Mouse (Mus musculus): ENCODE measurements around the gene Efcab2.

The Efcab2 gene

GRCm38 (mm10) chr1:178485138-178485867 is 79.4 kb downstream of the Efcab2 start:
- no peak for DNase-seq (ENCODE audit: low read depth)

DNA sequence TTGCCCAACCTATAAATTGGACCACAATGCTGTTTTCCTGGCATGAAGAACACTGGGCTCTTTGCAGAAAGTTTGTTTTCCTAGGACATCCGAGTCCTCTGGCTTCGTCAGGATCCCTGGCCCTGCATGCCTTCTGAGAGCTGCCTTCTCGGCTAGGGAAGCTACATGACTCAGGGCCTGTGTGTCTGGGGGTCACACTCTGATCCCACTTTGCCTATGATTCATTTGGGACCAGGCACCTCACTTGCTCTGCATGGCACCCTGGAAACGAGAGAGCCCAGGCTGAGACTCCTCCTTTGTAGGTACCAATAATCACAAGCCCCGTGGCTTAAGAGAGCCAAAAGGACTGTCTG is 80.0 kb downstream of the Efcab2 start:
- no peak for DNase-seq (ENCODE audit: low read depth)

GRCm38 (mm10) chr1:178486828-178487227 is 80.9 kb downstream of the Efcab2 start:
- no peak for DNase-seq (ENCODE audit: low read depth)

DNA sequence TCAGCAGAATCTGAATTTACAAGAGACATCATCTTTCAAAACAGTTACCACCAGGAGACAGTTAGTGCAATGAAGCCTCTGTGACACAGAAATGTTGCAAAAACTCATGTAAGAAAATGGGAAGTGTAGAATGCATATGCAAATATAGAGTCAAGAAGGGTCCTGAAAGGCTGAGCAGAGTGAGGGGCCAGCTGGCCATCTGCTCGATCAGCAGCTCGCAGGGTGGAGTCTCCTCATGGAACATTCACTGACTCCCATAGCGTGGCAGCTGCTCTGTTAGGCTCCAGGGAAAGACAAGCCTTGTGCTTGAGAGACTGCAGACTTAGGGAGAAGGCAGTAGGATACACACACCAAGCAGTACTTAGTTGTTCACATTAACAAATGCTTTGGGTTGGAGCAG is 83.2 kb downstream of the Efcab2 start:
- DNase-seq (ENCODE audit: low read depth): no peak

DNA sequence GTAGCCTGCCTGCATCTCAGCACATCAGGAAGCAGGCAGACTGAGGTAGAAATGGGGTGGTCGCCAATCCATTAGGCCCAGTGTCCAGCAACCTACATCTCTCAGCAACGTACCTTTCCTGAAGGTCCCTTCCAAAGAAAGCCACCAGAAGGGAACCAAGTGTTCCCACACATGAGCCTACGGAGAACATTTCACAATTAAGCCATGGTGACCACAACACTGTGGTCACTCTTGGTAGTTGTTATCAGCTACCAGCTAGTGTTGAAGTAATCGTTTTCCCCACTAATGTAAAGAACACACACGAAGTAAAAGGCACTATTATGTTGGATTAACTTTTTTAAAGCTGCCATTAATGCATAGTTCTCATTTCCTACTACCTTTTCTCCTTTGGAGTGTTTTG is 85.8 kb downstream of the Efcab2 start:
- no peak for DNase-seq (ENCODE audit: low read depth)

DNA sequence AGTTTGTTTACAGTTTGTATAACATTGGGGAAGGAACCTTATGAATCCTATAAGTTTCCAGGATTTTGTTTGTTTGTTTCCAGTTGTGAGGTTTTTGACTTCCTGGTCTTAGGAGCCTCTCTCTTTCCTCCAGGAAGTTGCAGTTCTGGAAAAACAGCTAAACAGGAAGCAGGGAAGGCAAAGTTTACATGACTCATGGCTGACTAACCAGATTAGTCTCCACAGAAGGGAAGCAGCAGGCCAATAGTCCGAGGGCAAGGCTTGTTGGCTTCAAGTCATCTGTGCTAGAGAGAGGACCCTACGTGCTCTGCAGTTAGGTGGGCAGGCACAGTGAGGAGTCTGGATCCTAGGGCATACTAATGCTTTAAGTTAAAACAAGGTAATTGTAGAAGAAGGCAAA is 86.6 kb downstream of the Efcab2 start:
- no peak for DNase-seq (ENCODE audit: low read depth)

DNA sequence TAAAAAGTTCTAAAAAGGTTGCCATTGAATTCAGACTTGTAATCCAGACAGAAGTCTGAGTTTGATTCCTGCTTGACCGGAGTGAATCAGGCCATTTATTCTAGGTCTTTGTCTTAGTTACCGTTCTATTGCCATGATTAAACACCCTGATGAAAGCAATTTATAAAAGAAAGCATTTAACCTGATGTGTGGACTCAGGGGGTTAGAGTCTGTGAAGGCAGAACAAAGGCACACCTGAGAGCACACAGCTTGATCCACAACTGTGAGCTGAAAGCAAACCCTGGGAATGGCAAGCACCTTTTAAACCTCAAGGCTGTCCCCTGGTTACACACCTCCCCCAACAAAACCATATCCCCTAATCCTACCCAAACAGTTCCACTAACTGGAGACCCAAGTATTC is 90.3 kb downstream of the Efcab2 start:
- DNase-seq (ENCODE audit: low read depth): no peak

- DNase-seq (ENCODE audit: low read depth): no peak
These were observed 91.0 kb downstream of the Efcab2 start for GRCm38 (mm10) chr1:178496841-178497240.

DNA sequence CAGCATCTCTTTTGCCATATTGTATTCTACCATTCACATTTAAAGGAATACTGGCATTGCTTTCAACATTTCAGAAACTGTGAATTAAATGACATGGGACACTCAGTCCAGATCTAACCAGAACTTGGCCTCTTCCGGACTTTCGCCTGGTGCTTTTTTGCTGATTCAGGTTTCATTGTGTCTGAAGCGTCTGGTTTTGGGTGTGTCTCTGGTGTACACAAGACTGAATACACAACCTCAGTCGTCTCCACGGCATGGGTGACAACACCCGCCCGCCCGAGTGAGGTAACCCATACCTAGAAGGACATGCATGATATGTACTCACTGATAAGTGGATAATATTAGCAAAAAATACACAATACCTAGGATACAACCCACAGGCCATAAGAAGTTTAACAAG is 101.1 kb downstream of the Efcab2 start:
- DNase-seq (ENCODE audit: low read depth): no peak

- DNase-seq (ENCODE audit: low read depth): no peak
These were observed 106.6 kb downstream of the Efcab2 start for GRCm38 (mm10) chr1:178512323-178513031.

- DNase-seq (ENCODE audit: low read depth): no peak
These were observed 108.1 kb downstream of the Efcab2 start for GRCm38 (mm10) chr1:178513954-178514353.

- DNase-seq (ENCODE audit: low read depth): no peak
These were observed 110.0 kb downstream of the Efcab2 start for GRCm38 (mm10) chr1:178515839-178516238.

- DNase-seq (ENCODE audit: low read depth): no peak
These were observed 116.5 kb downstream of the Efcab2 start for GRCm38 (mm10) chr1:178522389-178522788.

- DNase-seq (ENCODE audit: low read depth): no peak
These were observed 117.3 kb downstream of the Efcab2 start for GRCm38 (mm10) chr1:178523152-178523551.

- no peak for DNase-seq (ENCODE audit: low read depth)
These were observed 121.3 kb downstream of the Efcab2 start for GRCm38 (mm10) chr1:178527185-178527546.

DNA sequence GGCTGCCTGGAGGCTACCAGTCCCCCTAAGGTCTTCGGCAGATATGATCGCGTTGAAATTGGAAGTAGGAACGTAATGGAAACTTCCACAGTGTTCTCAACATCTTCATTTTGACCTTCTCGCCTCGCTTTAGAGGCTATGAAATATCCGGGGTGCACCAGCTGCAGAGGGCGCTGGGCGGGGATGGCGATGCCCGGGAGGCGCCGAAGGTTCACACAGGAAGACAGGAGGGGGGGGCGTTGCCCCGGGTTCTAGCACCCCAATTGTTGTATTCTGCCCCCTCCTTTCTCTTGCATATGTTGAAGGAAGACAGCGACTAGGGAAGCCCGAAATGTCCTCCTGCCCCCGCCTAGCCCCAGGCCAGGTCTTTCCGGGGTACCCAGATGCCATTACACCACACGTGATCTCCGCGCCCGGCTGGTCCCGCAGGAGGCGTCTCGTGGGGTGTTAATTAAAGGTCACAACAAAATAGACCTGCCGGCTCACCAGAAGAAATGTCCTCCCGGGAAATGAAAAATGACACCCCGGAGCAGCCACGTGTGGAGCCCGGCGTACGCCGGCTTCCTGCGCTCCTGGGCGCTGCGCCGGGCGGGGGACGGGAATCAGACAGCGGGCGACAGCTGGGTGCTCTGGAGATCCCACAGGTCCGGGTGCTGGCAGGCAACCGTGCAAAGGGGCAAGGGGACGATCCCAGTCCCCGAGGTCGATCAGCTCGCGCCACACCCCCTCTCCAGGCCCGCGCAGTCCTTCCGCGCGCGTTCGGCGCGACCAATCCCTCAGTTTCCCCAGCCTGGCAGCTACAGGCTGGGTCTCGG is 121.9 kb downstream of the Efcab2 start:
- no peak for DNase-seq (ENCODE audit: low read depth)

- no peak for DNase-seq (ENCODE audit: low read depth)
These were observed 122.8 kb downstream of the Efcab2 start, which contains the start of gene Kif26b for GRCm38 (mm10) chr1:178528431-178529351. Kif26b (plus strand) TSS chr1:178529125.

- no peak for DNase-seq (ENCODE audit: low read depth)
These were observed 123.8 kb downstream of the Efcab2 start for GRCm38 (mm10) chr1:178529512-178530300.

GRCm38 (mm10) chr1:178530301-178531078 is 124.6 kb downstream of the Efcab2 start:
- DNase-seq (ENCODE audit: low read depth): no peak

All from fibroblast of lung, adult 2 months (primary cell).